Mouse (Mus musculus) thymus, postnatal 10 days (tissue): Measurements from ENCODE around the gene Rrp7a.

ENCODE experiments used
- DNase-seq, 2 experiments: peaks; one replicate each; pipeline ENCODE4 v3.0.0; 2021; ENCODE audit warnings: low spot score in 2 of 2

Rrp7a gene

GRCm38 (mm10) chr15:83122566-83123145 is at the start of gene Rrp7a:
Gene Rrp7a, minus strand, starts transcription at chr15:83122801.
- peak; percentile 74 to 80 for DNase-seq

GRCm38 (mm10) chr15:83171712-83172481 is 49.3 kb upstream of the Rrp7a start:
- DNase-seq: peak; percentile 94 to 96

GRCm38 (mm10) chr15:83170956-83171659 is 48.5 kb upstream of the Rrp7a start:
- no peak for DNase-seq

GRCm38 (mm10) chr15:83169772-83170722 is 47.4 kb upstream of the Rrp7a start:
- no peak for DNase-seq

- DNase-seq: no peak
Measured at GRCm38 (mm10) chr15:83168875-83169771, 46.5 kb upstream of the Rrp7a start.

GRCm38 (mm10) chr15:83168311-83168710 is 45.7 kb upstream of the Rrp7a start:
- DNase-seq: no peak

- DNase-seq: no peak
Measured at GRCm38 (mm10) chr15:83167550-83168065, 45.0 kb upstream of the Rrp7a start.

- DNase-seq: no peak
Measured at GRCm38 (mm10) chr15:83167126-83167525, 44.5 kb upstream of the Rrp7a start.

GRCm38 (mm10) chr15:83166642-83167041 is 44.0 kb upstream of the Rrp7a start:
- DNase-seq: no peak

GRCm38 (mm10) chr15:83165526-83166315 is 43.1 kb upstream of the Rrp7a start:
- DNase-seq: no peak

GRCm38 (mm10) chr15:83164971-83165471 is 42.4 kb upstream of the Rrp7a start:
- DNase-seq: no peak

- DNase-seq: no peak
Measured at GRCm38 (mm10) chr15:83162818-83163485, 40.4 kb upstream of the Rrp7a start.

GRCm38 (mm10) chr15:83162001-83162400 is 39.4 kb upstream of the Rrp7a start:
- DNase-seq: no peak

- no peak for DNase-seq
Measured at GRCm38 (mm10) chr15:83161062-83161748, 38.6 kb upstream of the Rrp7a start.

- no peak for DNase-seq
Measured at GRCm38 (mm10) chr15:83160561-83160960, 38.0 kb upstream of the Rrp7a start.

- no peak for DNase-seq
Measured at GRCm38 (mm10) chr15:83159823-83160222, 37.2 kb upstream of the Rrp7a start.

- DNase-seq: no peak
Measured at GRCm38 (mm10) chr15:83158587-83159160, 36.1 kb upstream of the Rrp7a start.

- DNase-seq: no peak
Measured at GRCm38 (mm10) chr15:83157667-83158064, 35.1 kb upstream of the Rrp7a start.
